Mouse (Mus musculus) stomach, embryonic 14.5 days (tissue): ENCODE results near the gene Mettl14. TPM values are rescaled to one million over a fixed set of nuclear protein-coding genes. Genes with fewer than 3 reads are reported as not detected.

Experiments
- ATAC-seq: fragments of 200-750 bp; cut with Nextera tagmentation; 2 replicates; pipeline ENCODE4 v1.8.0; 2017; ENCODE audit warnings: low read depth, moderate TSS enrichment; ENCODE audit not compliant: insufficient number of reproducible peaks, insufficient read depth, low FRiP score
- H3K27ac ChIP-seq: fragments of 300-500 bp; sonication (generic); 2 replicates; pipeline ENCODE4 v1.5.1; 2014; ENCODE audit warnings: mild to moderate bottlenecking, low read length, moderate library complexity, mixed read lengths
- H3K27me3 ChIP-seq: fragments of 300-500 bp; sonication (generic); 2 replicates; pipeline ENCODE4 v1.6.1; 2014; ENCODE audit warnings: low read length, control low read depth, mixed read lengths; ENCODE audit not compliant: control insufficient read depth, insufficient read depth
- H3K36me3 ChIP-seq: fragments of 300-500 bp; sonication (generic); 2 replicates; pipeline ENCODE4 v1.6.1; 2014; ENCODE audit warnings: mild to moderate bottlenecking, control low read depth, low read length, moderate library complexity, mixed read lengths; ENCODE audit not compliant: control insufficient read depth, insufficient read depth
- H3K4me1 ChIP-seq: fragments of 300-500 bp; sonication (generic); 2 replicates; pipeline ENCODE4 v1.6.1; 2014; ENCODE audit warnings: low read length, control low read depth, mixed read lengths; ENCODE audit not compliant: control insufficient read depth, insufficient read depth
- H3K4me2 ChIP-seq: fragments of 300-500 bp; sonication (generic); replicated peaks from 2 replicates; pipeline ENCODE4 v1.6.1; 2014; ENCODE audit warnings: low read depth, low read length, control low read depth
- H3K4me3 ChIP-seq: fragments of 300-500 bp; sonication (generic); 2 replicates; pipeline ENCODE4 v1.5.1; 2014; ENCODE audit warnings: low read depth, low read length, control low read depth
- H3K9ac ChIP-seq: fragments of 300-500 bp; sonication (generic); replicated peaks from 2 replicates; pipeline ENCODE4 v1.6.1; 2014; ENCODE audit warnings: low read depth, mild to moderate bottlenecking, control low read depth, low read length, moderate library complexity, mixed read lengths
- H3K9me3 ChIP-seq: fragments of 300-500 bp; sonication (generic); 2 replicates; pipeline ENCODE4 v1.6.1; 2016; ENCODE audit warnings: low read depth, low read length, control low read depth; ENCODE audit not compliant: control insufficient read depth
- WGBS: fragments of 180-500 bp; shearing (Covaris S2); extraction: QIAGEN DNeasy Blood & Tissue Kit; methylation state at CpG from one replicate; pipeline ENCODE4 v1.1.7; 2014; 5-methylcytosine and 5-hydroxymethylcytosine counted together
- polyA plus RNA-seq: library from polyadenylated mRNA; unstranded; fragments of >200 nt; fragmentation: Nextera tagmentation; extraction: Ambion mirVana; gene quantifications from 2 replicates; pipeline ENCODE4 v1.2.1, GENCODE M21; 2014

Gene Mettl14
- polyA plus RNA-seq, 1 experiment from 2014 or later = 21.3 TPM

DNA sequence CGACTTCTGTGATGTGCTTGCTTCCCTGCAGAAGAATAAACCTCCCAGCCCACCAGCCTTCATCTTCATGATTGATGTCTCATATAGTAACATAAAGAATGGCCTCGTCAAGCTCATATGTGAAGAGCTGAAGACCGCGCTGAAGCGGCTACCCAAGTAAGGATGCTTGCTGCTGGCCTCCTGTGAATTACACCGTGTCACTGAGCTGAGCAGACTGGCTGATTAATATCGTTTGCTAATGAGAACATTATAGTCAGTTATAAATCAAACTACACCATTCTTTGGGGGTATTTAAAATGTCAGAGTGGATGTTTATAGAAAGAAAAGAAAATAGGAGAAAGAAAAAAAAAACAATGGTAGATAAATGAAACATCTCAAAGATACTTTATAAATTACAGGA lies 49.5 kb downstream of the Mettl14 start:
- peaks cover 9% of the 10 kb centered on the region; the same call in 1 of the 2 replicates for H3K36me3 ChIP-seq
- no peaks in the 10 kb centered on the region for H3K27me3 ChIP-seq
- H3K9me3 ChIP-seq = no peaks in the 10 kb centered on the region
- H3K4me1 ChIP-seq = peaks cover 43% of the 10 kb centered on the region
- peak overlapping the region; percentile 89 for H3K27ac ChIP-seq
- no peak overlapping the region for H3K9ac ChIP-seq
- no peak overlapping the region for H3K4me2 ChIP-seq
- no peak overlapping the region for H3K4me3 ChIP-seq
- no peak for ATAC-seq
- whole genome bisulfite sequencing = 26% methylated on average over 7 of the region's 7 CpGs

DNA sequence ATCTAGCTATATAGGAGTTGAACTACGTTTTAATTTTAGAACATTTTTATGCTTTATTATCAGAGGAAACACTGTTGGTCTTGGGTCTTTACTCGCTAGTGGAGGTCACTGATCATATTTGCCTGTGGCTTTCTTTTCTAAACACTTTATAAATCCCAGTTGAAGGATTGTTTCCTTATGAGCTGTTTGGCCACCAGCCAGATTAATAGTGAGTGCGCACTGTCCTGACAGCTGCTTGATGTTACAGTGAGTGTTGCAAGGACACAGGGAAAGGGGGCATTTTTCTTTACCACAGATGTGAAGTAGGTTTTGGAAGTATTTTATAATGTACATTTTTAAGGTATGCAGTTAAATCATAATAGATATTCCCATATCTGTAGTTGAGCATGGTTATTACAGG lies 50.4 kb downstream of the Mettl14 start:
- Histone ChIP-seq H3K9ac (no peak overlapping the region), H3K27ac (peak overlapping the region; percentile 89), H3K4me1 (peaks cover 43% of the 10 kb centered on the region), H3K4me2 (no peak overlapping the region), H3K27me3 (no peaks in the 10 kb centered on the region), H3K36me3 (peaks cover 5% of the 10 kb centered on the region; the same call in 1 of the 2 replicates), H3K4me3 (no peak overlapping the region), H3K9me3 (no peaks in the 10 kb centered on the region)
- ATAC-seq = peak; percentile 72
- 7% methylated on average over 3 of the region's 3 CpGs for WGBS

- H3K4me2 ChIP-seq = no peak overlapping the region
- H3K36me3 ChIP-seq = no peaks in the 10 kb centered on the region; the same call in 1 of the 2 replicates
- H3K4me1 ChIP-seq = peaks cover 43% of the 10 kb centered on the region
- H3K9ac ChIP-seq = no peak overlapping the region
- WGBS = 30% methylated on average over 7 of the region's 7 CpGs
- H3K9me3 ChIP-seq = no peaks in the 10 kb centered on the region
- peak overlapping the region; percentile 89 for H3K27ac ChIP-seq
- no peak overlapping the region for H3K4me3 ChIP-seq
- ATAC-seq = no peak
- no peaks in the 10 kb centered on the region for H3K27me3 ChIP-seq
These were observed 51.0 kb downstream of the Mettl14 start for GRCm38 (mm10) chr3:123334947-123335346.

DNA sequence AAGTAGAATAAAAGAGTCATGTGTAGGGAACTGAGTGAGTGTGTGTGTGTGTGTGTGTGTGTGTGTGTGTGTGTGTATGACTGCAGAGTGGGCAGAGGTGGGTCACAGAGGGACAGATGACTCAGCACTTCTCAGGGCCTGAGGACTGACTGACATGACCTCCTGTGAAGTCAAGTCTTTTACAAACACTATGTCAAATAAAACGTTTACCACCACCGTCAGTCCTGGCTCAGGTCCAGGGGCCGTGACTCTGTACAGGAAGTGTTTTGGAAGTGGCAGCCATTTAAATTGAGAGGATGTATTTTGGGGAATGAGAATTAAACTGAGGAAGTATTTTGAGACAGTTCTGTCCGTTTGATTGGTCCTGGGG lies 52.9 kb downstream of the Mettl14 start:
- Histone ChIP-seq H3K27ac (peak overlapping the region; percentile 82), H3K4me1 (peaks cover 46% of the 10 kb centered on the region), H3K27me3 (no peaks in the 10 kb centered on the region), H3K9ac (no peak overlapping the region), H3K9me3 (no peaks in the 10 kb centered on the region), H3K36me3 (peaks cover 3% of the 10 kb centered on the region; the same call in 1 of the 2 replicates), H3K4me2 (no peak overlapping the region), H3K4me3 (no peak overlapping the region)
- WGBS = 15% methylated on average over 4 of the region's 4 CpGs
- ATAC-seq = peak; percentile 42

DNA sequence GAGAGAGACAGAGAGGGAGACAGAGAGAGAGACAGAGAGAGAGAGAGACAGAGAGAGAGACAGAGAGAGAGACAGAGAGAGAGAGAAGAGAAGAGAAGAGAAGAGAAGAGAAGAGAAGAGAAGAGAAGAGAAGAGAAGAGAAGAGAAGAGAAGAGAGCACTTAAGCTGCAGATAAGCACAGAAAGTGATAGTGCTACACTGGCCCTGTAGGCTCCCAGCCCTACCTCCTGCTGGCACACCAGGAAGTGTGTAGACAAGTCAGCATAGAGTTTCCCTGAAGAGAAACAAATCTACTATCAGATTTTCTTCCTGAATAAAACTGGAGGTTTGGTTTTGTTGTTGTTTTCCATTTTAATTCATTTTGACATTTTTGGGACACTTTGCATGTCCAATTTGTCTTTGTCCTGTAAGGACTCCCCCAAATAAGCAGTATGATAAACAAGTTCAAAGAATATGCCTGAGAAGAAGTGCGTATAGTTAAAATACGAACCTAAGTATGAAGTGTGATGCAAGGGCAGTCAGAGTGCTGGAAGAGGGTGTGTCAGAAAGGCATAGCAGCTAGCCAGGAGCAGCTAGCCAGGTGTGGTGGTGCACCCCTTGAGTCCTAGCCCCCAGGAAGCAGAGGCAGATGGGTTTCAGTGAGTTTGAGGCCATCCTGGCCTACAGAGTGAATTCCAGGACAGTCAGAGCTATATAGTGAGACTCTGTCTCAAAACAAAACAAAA lies 53.4 kb downstream of the Mettl14 start:
- Histone ChIP-seq H3K27me3 (no peaks in the 10 kb centered on the region), H3K4me2 (no peak overlapping the region), H3K4me1 (peaks cover 40% of the 10 kb centered on the region), H3K9ac (no peak overlapping the region), H3K36me3 (peaks cover 4% of the 10 kb centered on the region), H3K27ac (peak overlapping the region; percentile 82), H3K9me3 (no peaks in the 10 kb centered on the region), H3K4me3 (no peak overlapping the region)
- ATAC-seq = no peak
- WGBS = 64% methylated on average over 2 of the region's 2 CpGs

DNA sequence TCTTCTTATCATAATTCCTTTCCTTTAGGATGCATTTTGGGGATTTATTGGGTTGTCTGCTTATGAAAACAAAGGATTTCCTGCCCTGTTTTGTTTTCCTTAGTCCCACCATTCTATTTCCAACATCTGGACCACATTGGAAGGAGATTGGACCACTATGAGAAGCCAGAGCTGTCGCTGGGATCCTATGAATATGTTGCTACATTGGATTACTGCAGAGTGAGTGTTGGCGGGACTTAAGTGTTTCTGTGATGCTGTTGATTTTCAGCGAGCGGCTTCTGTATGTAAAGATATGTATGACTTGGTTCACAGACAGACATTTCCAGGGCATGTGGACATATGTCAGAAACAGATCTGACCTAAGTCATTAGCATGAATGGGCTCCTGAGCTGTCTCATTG lies 55.7 kb downstream of the Mettl14 start:
- WGBS = 57% methylated on average over 4 of the region's 4 CpGs
- Histone ChIP-seq H3K4me3 (no peak overlapping the region), H3K27me3 (no peaks in the 10 kb centered on the region), H3K36me3 (peaks cover 10% of the 10 kb centered on the region), H3K4me1 (peaks cover 28% of the 10 kb centered on the region), H3K9ac (no peak overlapping the region), H3K27ac (peak overlapping the region; percentile 64), H3K4me2 (no peak overlapping the region), H3K9me3 (no peaks in the 10 kb centered on the region)
- no peak for ATAC-seq

GRCm38 (mm10) chr3:123329251-123329650 lies 56.7 kb downstream of the Mettl14 start:
- H3K4me2 ChIP-seq = no peak overlapping the region
- H3K36me3 ChIP-seq = peaks cover 10% of the 10 kb centered on the region
- no peaks in the 10 kb centered on the region for H3K9me3 ChIP-seq
- peak overlapping the region; percentile 84 for H3K27ac ChIP-seq
- peak; percentile 68; the same call in 1 of the 2 replicates for ATAC-seq
- peaks cover 24% of the 10 kb centered on the region for H3K4me1 ChIP-seq
- no peaks in the 10 kb centered on the region for H3K27me3 ChIP-seq
- 29% methylated on average over 6 of the region's 6 CpGs for WGBS
- no peak overlapping the region for H3K9ac ChIP-seq
- no peak overlapping the region for H3K4me3 ChIP-seq

DNA sequence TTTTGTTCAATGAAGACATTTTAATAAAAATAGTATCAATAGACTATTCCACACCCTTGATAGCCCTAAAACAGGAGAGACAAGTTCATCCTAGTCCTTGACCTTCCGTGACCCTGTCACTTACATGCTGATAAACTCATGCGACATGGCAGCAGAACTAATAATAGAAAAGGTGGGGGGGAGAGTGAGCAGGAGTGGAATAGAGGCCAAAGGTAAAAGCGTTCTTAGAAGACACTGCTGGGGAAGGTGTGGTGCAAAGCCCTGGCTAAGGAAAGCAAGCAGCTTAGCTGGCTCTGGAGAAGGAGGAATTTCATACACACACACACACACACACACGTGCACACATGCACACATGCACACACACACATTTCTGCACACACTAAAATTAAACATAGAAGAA lies 61.6 kb downstream of the Mettl14 start:
- Histone ChIP-seq H3K9ac (no peak overlapping the region), H3K36me3 (peaks cover 10% of the 10 kb centered on the region), H3K4me3 (no peak overlapping the region), H3K4me1 (peaks cover 21% of the 10 kb centered on the region), H3K27me3 (no peaks in the 10 kb centered on the region), H3K9me3 (no peaks in the 10 kb centered on the region), H3K4me2 (no peak overlapping the region), H3K27ac (peak overlapping the region; percentile 71)
- 25% methylated on average over 4 of the region's 4 CpGs for WGBS
- no peak for ATAC-seq

- Histone ChIP-seq H3K36me3 (peaks cover 3% of the 10 kb centered on the region; the same call in 1 of the 2 replicates), H3K4me1 (peaks cover 17% of the 10 kb centered on the region), H3K27me3 (no peaks in the 10 kb centered on the region), H3K9ac (no peak overlapping the region), H3K4me3 (no peak overlapping the region), H3K9me3 (no peaks in the 10 kb centered on the region), H3K4me2 (no peak overlapping the region), H3K27ac (no peak overlapping the region)
- 48% methylated on average over 1 of the region's 1 CpGs for WGBS
- no peak for ATAC-seq
These were observed 63.8 kb downstream of the Mettl14 start for GRCm38 (mm10) chr3:123322147-123322546.
